Mouse (Mus musculus) heart, embryonic 10.5 days (tissue): ENCODE results near the gene Htr3b. TPM values are rescaled to one million over a fixed set of nuclear protein-coding genes. Genes with fewer than 3 reads are reported as not detected.

Source experiments
- DNase-seq: peaks from one replicate; pipeline ENCODE4 v3.0.0-alpha.2; 2017; ENCODE audit warnings: low spot score
- H3K27ac ChIP-seq: fragments of 300-500 bp; sonication (generic); 2 replicates; pipeline ENCODE4 v1.5.1; 2016; ENCODE audit warnings: mild to moderate bottlenecking
- H3K27me3 ChIP-seq: fragments of 300-500 bp; sonication (generic); 2 replicates; pipeline ENCODE4 v1.6.1; 2016; ENCODE audit warnings: mild to moderate bottlenecking; ENCODE audit not compliant: poor library complexity, insufficient read depth, severe bottlenecking
- H3K36me3 ChIP-seq: fragments of 300-500 bp; sonication (generic); 2 replicates; pipeline ENCODE4 v1.6.1; 2016; ENCODE audit warnings: mild to moderate bottlenecking, moderate library complexity
- H3K4me1 ChIP-seq: fragments of 300-500 bp; sonication (generic); 2 replicates; pipeline ENCODE4 v1.6.1; 2016; ENCODE audit warnings: mild to moderate bottlenecking
- H3K4me3 ChIP-seq: fragments of 300-500 bp; sonication (generic); 2 replicates; pipeline ENCODE4 v1.5.1; 2016; ENCODE audit warnings: mild to moderate bottlenecking, moderate library complexity
- H3K9me3 ChIP-seq: fragments of 300-500 bp; sonication (generic); 2 replicates; pipeline ENCODE4 v1.6.1; 2016; ENCODE audit warnings: mild to moderate bottlenecking, moderate library complexity
- WGBS: fragments of 180-500 bp; shearing (Covaris S2); methylation state at CpG from one replicate; pipeline ENCODE4 v1.1.7; 2016; 5-methylcytosine and 5-hydroxymethylcytosine counted together
- polyA plus RNA-seq: library from polyadenylated mRNA; unstranded; fragments of >200 nt; fragmentation: Nextera tagmentation; extraction: Ambion mirVana; gene quantifications from 2 replicates; pipeline ENCODE4 v1.2.1, GENCODE M21; 2016

Gene Htr3b
- polyA plus RNA-seq, 1 experiment from 2014 or later: not detected

DNA sequence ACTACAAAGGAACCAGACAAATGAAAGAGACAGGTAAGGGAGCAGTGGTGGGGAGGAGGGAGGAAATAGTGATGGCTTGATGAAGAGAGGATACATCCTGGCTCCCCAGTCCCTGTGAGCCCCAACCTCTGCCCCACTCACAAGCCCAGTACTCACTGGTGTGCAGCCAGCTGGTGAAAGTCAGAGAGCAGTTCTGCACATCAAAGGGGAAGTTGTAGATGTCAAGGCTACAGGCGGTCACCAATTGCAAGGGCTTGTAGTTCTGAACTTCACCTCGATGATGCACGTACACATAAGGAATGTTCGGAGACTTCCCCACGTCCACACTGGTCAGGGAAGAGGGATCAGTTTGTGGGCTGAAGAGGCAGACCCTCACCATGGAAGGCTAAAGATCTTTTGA lies 60.4 kb downstream of the Htr3b start:
- no peaks in the 10 kb centered on the region for H3K36me3 ChIP-seq

GRCm38 (mm10) chr9:48903766-48904165 lies 61.0 kb downstream of the Htr3b start:
- no peak overlapping the region for H3K27ac ChIP-seq
- no peaks in the 10 kb centered on the region for H3K9me3 ChIP-seq
- no peaks in the 10 kb centered on the region for H3K36me3 ChIP-seq
- no peaks in the 10 kb centered on the region; the same call in none of the 2 replicates for H3K27me3 ChIP-seq
- no peak for DNase-seq
- H3K4me3 ChIP-seq: no peak overlapping the region
- 73% methylated on average over 2 of the region's 2 CpGs for WGBS
- no peaks in the 10 kb centered on the region for H3K4me1 ChIP-seq

More for the DNA sequence above, 60.4 kb downstream of the Htr3b start:
- Histone ChIP-seq H3K4me1 (no peaks in the 10 kb centered on the region), H3K27ac (no peak overlapping the region), H3K27me3 (no peaks in the 10 kb centered on the region; the same call in none of the 2 replicates), H3K4me3 (no peak overlapping the region), H3K9me3 (no peaks in the 10 kb centered on the region)
- DNase-seq: no peak
- WGBS: 81% methylated on average over 5 of the region's 5 CpGs

GRCm38 (mm10) chr9:48898551-48898950 lies 66.2 kb downstream of the Htr3b start:
- H3K4me1 ChIP-seq: no peaks in the 10 kb centered on the region
- 24% methylated on average over 8 of the region's 8 CpGs for WGBS
- no peak overlapping the region for H3K27ac ChIP-seq
- no peak for DNase-seq
- H3K9me3 ChIP-seq: no peaks in the 10 kb centered on the region
- no peaks in the 10 kb centered on the region for H3K36me3 ChIP-seq
- no peak overlapping the region for H3K4me3 ChIP-seq
- H3K27me3 ChIP-seq: peaks cover 22% of the 10 kb centered on the region

DNA sequence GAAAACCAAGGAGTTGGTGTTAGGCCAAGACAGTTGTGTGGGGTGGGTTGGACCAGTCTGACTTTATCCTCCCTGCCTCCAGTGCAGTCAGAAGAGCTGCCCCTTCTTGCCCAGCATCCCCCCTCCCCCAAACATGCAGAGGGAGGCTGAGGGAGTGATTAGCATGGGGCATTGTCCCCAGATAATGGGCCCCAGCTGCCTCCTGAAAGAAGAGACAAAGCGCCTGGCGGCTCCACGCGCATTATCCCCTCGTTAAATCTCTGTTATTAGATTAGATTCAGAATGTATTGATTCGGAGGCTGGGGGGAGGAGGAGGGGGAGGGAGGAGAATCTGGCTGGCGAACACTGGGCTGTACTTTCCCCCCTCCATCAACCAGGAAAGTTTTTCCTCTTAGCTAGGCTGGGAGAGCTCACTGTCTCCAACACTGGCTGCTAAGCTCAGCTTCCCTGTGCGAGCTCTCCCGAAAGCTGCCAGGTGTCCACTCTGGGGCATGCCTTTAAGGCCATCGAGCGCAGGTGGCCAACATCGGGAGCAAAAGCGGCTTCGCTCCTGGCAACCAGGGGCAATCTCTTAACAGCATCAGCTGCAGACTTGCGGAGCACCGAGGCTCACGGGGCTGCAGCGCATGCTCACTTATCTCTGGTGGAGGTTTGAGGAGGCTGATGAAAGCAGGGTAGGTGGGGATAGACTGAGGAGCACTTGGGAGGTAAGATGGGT lies 68.8 kb downstream of the Htr3b start:
- no peaks in the 10 kb centered on the region for H3K9me3 ChIP-seq
- no peak for DNase-seq
- WGBS: 37% methylated on average over 18 of the region's 18 CpGs
- H3K27ac ChIP-seq: no peak overlapping the region
- peaks cover 22% of the 10 kb centered on the region for H3K27me3 ChIP-seq
- H3K36me3 ChIP-seq: no peaks in the 10 kb centered on the region
- no peak overlapping the region for H3K4me3 ChIP-seq
- no peaks in the 10 kb centered on the region for H3K4me1 ChIP-seq

GRCm38 (mm10) chr9:48894755-48895154 lies 70.0 kb downstream of the Htr3b start:
- Histone ChIP-seq H3K4me1 (no peaks in the 10 kb centered on the region), H3K27me3 (peaks cover 22% of the 10 kb centered on the region), H3K4me3 (no peak overlapping the region), H3K9me3 (no peaks in the 10 kb centered on the region), H3K36me3 (no peaks in the 10 kb centered on the region), H3K27ac (no peak overlapping the region)
- WGBS: 68% methylated on average over 6 of the region's 6 CpGs
- DNase-seq: no peak

- H3K27ac ChIP-seq: no peak overlapping the region
- H3K27me3 ChIP-seq: peaks cover 22% of the 10 kb centered on the region
- no peaks in the 10 kb centered on the region for H3K4me1 ChIP-seq
- H3K4me3 ChIP-seq: no peak overlapping the region
- no peaks in the 10 kb centered on the region for H3K9me3 ChIP-seq
- DNase-seq: no peak
- H3K36me3 ChIP-seq: no peaks in the 10 kb centered on the region
- WGBS: 29% methylated on average over 3 of the region's 3 CpGs
Observed at GRCm38 (mm10) chr9:48893986-48894385, 70.8 kb downstream of the Htr3b start.

DNA sequence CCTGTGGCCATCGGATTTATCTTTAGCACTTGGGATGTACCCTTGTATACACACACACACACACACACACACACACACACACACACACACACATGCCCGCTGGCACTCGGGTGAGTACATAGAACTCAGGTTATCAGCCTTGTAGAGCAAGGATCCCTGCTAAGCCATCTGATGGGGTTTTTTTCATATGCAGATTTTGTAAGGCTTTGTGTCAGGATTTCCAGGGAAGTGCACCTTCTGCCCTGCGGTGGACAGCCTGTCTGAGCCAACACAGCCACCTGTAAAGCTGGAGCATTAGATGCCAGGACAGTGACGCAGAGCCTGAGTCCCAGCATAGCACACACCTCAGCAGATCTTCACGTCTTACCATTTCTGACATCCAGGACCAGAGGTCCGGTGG lies 75.7 kb downstream of the Htr3b start:
- 78% methylated on average over 7 of the region's 7 CpGs for WGBS

More for the DNA sequence above, 75.7 kb downstream of the Htr3b start:
- H3K27ac ChIP-seq: no peak overlapping the region
- H3K27me3 ChIP-seq: no peaks in the 10 kb centered on the region
- no peak for DNase-seq
- H3K36me3 ChIP-seq: no peaks in the 10 kb centered on the region
- H3K9me3 ChIP-seq: no peaks in the 10 kb centered on the region
- H3K4me3 ChIP-seq: no peak overlapping the region
- no peaks in the 10 kb centered on the region for H3K4me1 ChIP-seq

Other genes starting within 250 kb of the Htr3b start
- gene Zbtb16, start 128.8 kb downstream of the Htr3b start, polyA plus RNA-seq: 2.6 and 3.1 TPM in 2 replicates
- 0.07 and 0.48 TPM in 2 replicates for gene Htr3a, start 53.9 kb downstream of the Htr3b start, polyA plus RNA-seq
- 86.2 and 146 TPM in 2 replicates for gene Usp28, start 20.4 kb upstream of the Htr3b start, polyA plus RNA-seq
- 33.4 and 37.7 TPM in 2 replicates for gene Zw10, start 90.6 kb upstream of the Htr3b start, polyA plus RNA-seq
- 0.14 and 0.39 TPM in 2 replicates for gene Tmprss5, start 116.3 kb upstream of the Htr3b start, polyA plus RNA-seq